Mouse (Mus musculus): Measurements from ENCODE around the gene Ninl. TPM values are rescaled to one million over a fixed set of nuclear protein-coding genes. Genes with fewer than 3 reads are reported as not detected.
"Not testable (repeated sequence)": the region's sequence is repeated elsewhere in the genome, so short reads cannot be mapped to it uniquely, and the experiment has no call there.

The Ninl gene
- polyA plus RNA-seq, 1 experiment from 2014 or later = 4.0 TPM

DNA sequence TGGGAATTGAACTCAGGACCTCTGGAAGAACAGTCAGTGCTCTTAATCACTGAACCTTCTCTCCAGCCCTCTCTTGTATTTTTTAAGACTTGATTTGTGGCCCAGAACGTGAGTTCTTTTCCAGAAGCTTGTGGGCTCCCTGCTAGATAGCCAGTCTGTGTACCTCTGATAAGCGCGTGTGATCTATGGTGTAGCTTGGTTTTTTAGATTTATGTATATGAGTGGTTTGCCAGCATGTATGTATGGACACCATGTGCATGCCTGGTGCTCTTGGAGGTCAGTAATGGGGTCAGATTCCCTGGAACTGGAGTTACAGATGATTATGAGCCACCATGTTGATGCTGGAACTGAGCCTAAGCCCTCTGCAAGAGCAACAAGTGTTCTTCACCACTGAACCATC is 118.6 kb downstream of the Ninl start:
- Histone ChIP-seq H3K27me3 (ENCODE audit: control insufficient read depth, insufficient read depth, low read length) (no peaks in the 10 kb centered on the region), H3K4me2 (ENCODE audit: low read length) (no peak overlapping the region), H3K9ac (ENCODE audit: low read length) (no peak overlapping the region), H3K4me1 (ENCODE audit: control insufficient read depth in 2 of 2, insufficient read depth in 2 of 2, low read length in 2 of 2) (peaks cover 3 to 7% of the 10 kb centered on the region in 2 experiments; a peak in 3 of 4 replicates), H3K36me3 (ENCODE audit: control insufficient read depth, insufficient read depth, low read length) (peaks cover 22% of the 10 kb centered on the region; the same call in 1 of the 2 replicates), H3K9me3 (ENCODE audit: control insufficient read depth, low read length) (no peaks in the 10 kb centered on the region), H3K27ac (replicated peaks in 1 of 2; ENCODE audit: control insufficient read depth in 1 of 2, insufficient read depth in 1 of 2, low read depth in 2 of 2, low read length in 2 of 2) (no peak overlapping the region), H3K4me3 (ENCODE audit: control insufficient read depth in 1 of 2, insufficient read depth in 1 of 2, low read depth in 1 of 2, low read length in 2 of 2) (no peak overlapping the region)
- no peak for ATAC-seq (ENCODE audit: insufficient number of reproducible peaks, insufficient read depth, low FRiP score, low read depth)
- WGBS = 92% methylated on average over 3 of the region's 3 CpGs

- WGBS = 85% methylated on average over 3 of the region's 3 CpGs
- no peak for ATAC-seq (ENCODE audit: insufficient number of reproducible peaks, insufficient read depth, low FRiP score, low read depth)
- H3K4me2 ChIP-seq (ENCODE audit: low read length) = no peak overlapping the region
- H3K9me3 ChIP-seq (ENCODE audit: control insufficient read depth, low read length) = no peaks in the 10 kb centered on the region
- H3K4me3 ChIP-seq (ENCODE audit: control insufficient read depth in 1 of 2, insufficient read depth in 1 of 2, low read depth in 1 of 2, low read length in 2 of 2) = no peak overlapping the region
- no peak overlapping the region for H3K9ac ChIP-seq (ENCODE audit: low read length)
- no peak overlapping the region for H3K27ac ChIP-seq (replicated peaks in 1 of 2; ENCODE audit: control insufficient read depth in 1 of 2, insufficient read depth in 1 of 2, low read depth in 2 of 2, low read length in 2 of 2)
- H3K36me3 ChIP-seq (ENCODE audit: control insufficient read depth, insufficient read depth, low read length) = peaks cover 27% of the 10 kb centered on the region; the same call in 1 of the 2 replicates
- peaks cover 3 to 7% of the 10 kb centered on the region in 2 experiments; a peak in 3 of 4 replicates for H3K4me1 ChIP-seq (ENCODE audit: control insufficient read depth in 2 of 2, insufficient read depth in 2 of 2, low read length in 2 of 2)
- no peaks in the 10 kb centered on the region for H3K27me3 ChIP-seq (ENCODE audit: control insufficient read depth, insufficient read depth, low read length)
These were observed 120.5 kb downstream of the Ninl start for GRCm38 (mm10) chr2:150918720-150919119.

GRCm38 (mm10) chr2:150915786-150916185 is 123.4 kb downstream of the Ninl start:
- Histone ChIP-seq H3K4me2 (ENCODE audit: low read length) (no peak overlapping the region), H3K27ac (replicated peaks in 1 of 2; ENCODE audit: control insufficient read depth in 1 of 2, insufficient read depth in 1 of 2, low read depth in 2 of 2, low read length in 2 of 2) (no peak overlapping the region), H3K9ac (ENCODE audit: low read length) (no peak overlapping the region), H3K9me3 (ENCODE audit: control insufficient read depth, low read length) (no peaks in the 10 kb centered on the region), H3K27me3 (ENCODE audit: control insufficient read depth, insufficient read depth, low read length) (no peaks in the 10 kb centered on the region), H3K36me3 (ENCODE audit: control insufficient read depth, insufficient read depth, low read length) (peaks cover 27% of the 10 kb centered on the region; the same call in 1 of the 2 replicates), H3K4me1 (ENCODE audit: control insufficient read depth in 2 of 2, insufficient read depth in 2 of 2, low read length in 2 of 2) (no peaks in the 10 kb centered on the region), H3K4me3 (ENCODE audit: control insufficient read depth in 1 of 2, insufficient read depth in 1 of 2, low read depth in 1 of 2, low read length in 2 of 2) (no peak overlapping the region)
- WGBS = 72% methylated on average over 5 of the region's 5 CpGs
- ATAC-seq (ENCODE audit: insufficient number of reproducible peaks, insufficient read depth, low FRiP score, low read depth) = no peak

DNA sequence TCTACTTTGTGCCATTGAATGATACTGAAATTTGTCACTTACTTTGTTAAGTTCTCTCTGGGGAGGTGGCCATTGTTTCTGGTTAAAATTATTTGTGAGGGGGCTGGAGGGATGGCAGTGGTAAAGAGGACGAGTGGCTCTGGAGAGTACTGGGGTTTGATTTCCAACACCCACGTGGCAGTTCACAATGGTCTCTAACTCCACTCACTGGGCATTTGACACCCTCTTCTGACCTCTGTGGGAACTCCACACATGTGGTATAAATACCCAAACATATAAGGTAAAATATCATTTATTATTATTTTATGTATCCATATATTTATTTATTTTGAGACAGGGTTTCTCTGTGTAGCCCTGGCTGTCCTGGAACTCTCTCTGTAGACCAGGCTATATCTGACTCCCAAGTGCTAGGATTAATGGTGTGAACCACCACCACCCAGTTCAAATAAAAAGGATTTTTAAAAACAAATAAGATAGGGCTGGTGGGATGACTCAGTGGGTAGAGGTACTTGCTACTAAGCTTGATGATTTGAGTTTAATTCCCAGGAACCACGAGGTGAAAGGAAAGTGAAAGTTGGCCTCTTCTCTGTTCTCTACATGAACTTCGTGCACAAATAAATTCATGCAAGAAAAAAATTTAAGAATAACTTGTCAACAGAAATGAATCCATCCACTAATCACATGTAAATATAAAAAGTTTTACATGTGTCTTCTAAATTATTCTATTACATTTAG is 124.2 kb downstream of the Ninl start:
- Histone ChIP-seq H3K9me3 (ENCODE audit: control insufficient read depth, low read length) (no peaks in the 10 kb centered on the region), H3K4me2 (ENCODE audit: low read length) (no peak overlapping the region), H3K4me1 (ENCODE audit: control insufficient read depth in 2 of 2, insufficient read depth in 2 of 2, low read length in 2 of 2) (peaks cover 0 to 4% of the 10 kb centered on the region in 2 experiments; a peak in 1 of 4 replicates), H3K36me3 (ENCODE audit: control insufficient read depth, insufficient read depth, low read length) (peaks cover 27% of the 10 kb centered on the region; the same call in 1 of the 2 replicates), H3K27me3 (ENCODE audit: control insufficient read depth, insufficient read depth, low read length) (no peaks in the 10 kb centered on the region), H3K27ac (replicated peaks in 1 of 2; ENCODE audit: control insufficient read depth in 1 of 2, insufficient read depth in 1 of 2, low read depth in 2 of 2, low read length in 2 of 2) (no peak overlapping the region), H3K4me3 (ENCODE audit: control insufficient read depth in 1 of 2, insufficient read depth in 1 of 2, low read depth in 1 of 2, low read length in 2 of 2) (no peak overlapping the region), H3K9ac (ENCODE audit: low read length) (no peak overlapping the region)
- no peak for ATAC-seq (ENCODE audit: insufficient number of reproducible peaks, insufficient read depth, low FRiP score, low read depth)
- WGBS = 76% methylated on average over 4 of the region's 4 CpGs

- H3K9ac ChIP-seq (ENCODE audit: low read length) = peak overlapping the region; percentile 70
- no peaks in the 10 kb centered on the region for H3K27me3 ChIP-seq (ENCODE audit: control insufficient read depth, insufficient read depth, low read length)
- no peak for ATAC-seq (ENCODE audit: insufficient number of reproducible peaks, insufficient read depth, low FRiP score, low read depth)
- peak overlapping the region; percentile 72 to 83; a peak in 3 of 4 replicates for H3K4me3 ChIP-seq (ENCODE audit: control insufficient read depth in 1 of 2, insufficient read depth in 1 of 2, low read depth in 1 of 2, low read length in 2 of 2)
- 0 out of 2 replicates have a peak, but pooled peaks cover 4% of the 10 kb centered on the region for H3K36me3 ChIP-seq (ENCODE audit: control insufficient read depth, insufficient read depth, low read length)
- 51% methylated on average over 8 of the region's 10 CpGs for WGBS
- H3K4me2 ChIP-seq (ENCODE audit: low read length) = peak overlapping the region; percentile 74
- peaks cover 0 to 4% of the 10 kb centered on the region in 2 experiments; a peak in 1 of 4 replicates for H3K4me1 ChIP-seq (ENCODE audit: control insufficient read depth in 2 of 2, insufficient read depth in 2 of 2, low read length in 2 of 2)
- no peaks in the 10 kb centered on the region for H3K9me3 ChIP-seq (ENCODE audit: control insufficient read depth, low read length)
- no peak overlapping the region for H3K27ac ChIP-seq (replicated peaks in 1 of 2; ENCODE audit: control insufficient read depth in 1 of 2, insufficient read depth in 1 of 2, low read depth in 2 of 2, low read length in 2 of 2)
These were observed 128.8 kb downstream of the Ninl start for GRCm38 (mm10) chr2:150910295-150910881.

DNA sequence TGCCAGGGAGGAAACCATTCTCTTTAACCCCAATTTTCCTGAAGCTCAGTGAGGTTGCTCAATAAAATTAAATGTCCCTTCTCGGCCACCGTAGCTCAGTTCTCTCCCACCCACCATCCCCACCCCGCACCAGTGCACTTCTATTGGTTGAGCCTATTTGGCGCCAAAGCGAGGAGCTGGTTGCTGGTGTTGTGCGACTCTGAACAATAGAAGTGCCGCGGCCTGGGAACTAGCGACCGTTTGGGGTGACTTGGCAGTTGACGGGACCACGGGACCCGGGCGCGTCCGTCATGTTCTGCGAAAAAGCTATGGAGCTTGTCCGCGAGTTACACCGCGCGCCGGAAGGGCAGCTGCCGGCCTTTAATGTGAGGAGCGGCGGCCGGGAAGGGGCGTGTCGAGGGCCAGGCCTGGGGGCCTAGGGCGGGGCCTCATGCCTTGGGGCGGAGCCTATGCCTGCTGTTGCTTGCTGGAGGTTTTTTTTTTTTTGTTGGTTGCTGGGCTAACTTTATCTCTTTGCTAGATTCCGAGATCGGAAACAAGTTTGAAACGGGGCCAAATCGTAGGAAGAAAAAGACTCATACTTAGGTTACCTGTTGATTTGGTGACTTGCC is 129.6 kb downstream of the Ninl start:
- under 1% methylated on average over 35 of the region's 35 CpGs for WGBS
- Histone ChIP-seq H3K9ac (ENCODE audit: low read length) (peak overlapping the region; percentile 70), H3K27me3 (ENCODE audit: control insufficient read depth, insufficient read depth, low read length) (no peaks in the 10 kb centered on the region)

DNA sequence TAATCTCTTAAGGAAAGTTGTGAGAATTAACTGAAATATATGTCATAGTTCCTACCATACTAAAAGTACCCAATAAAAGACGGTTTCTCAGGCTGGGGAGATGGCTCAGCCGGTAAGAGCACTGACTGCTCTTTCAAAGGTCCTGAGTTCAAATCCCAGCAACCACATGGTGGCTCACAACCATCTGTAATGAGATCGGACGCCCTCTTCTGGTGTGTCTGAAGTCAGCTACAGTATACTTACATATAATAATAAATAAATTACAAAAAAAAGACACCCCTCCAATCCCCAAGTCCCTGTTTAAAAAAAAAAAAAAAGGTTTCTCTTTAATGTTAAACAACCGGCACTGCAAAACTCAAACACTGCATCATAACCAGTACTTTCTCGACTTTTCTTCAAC is 130.3 kb downstream of the Ninl start:
- not testable (repeated sequence) for H3K36me3 ChIP-seq (ENCODE audit: control insufficient read depth, insufficient read depth, low read length); H3K9me3 ChIP-seq (ENCODE audit: control insufficient read depth, low read length); H3K27me3 ChIP-seq (ENCODE audit: control insufficient read depth, insufficient read depth, low read length); H3K4me1 ChIP-seq (ENCODE audit: control insufficient read depth in 2 of 2, insufficient read depth in 2 of 2, low read length in 2 of 2); H3K27ac ChIP-seq (replicated peaks in 1 of 2; ENCODE audit: control insufficient read depth in 1 of 2, insufficient read depth in 1 of 2, low read depth in 2 of 2, low read length in 2 of 2); ATAC-seq (ENCODE audit: insufficient number of reproducible peaks, insufficient read depth, low FRiP score, low read depth)
- Histone ChIP-seq H3K9ac (ENCODE audit: low read length) (peak overlapping the region; percentile 70; the same call in 1 of the 2 replicates), H3K4me2 (ENCODE audit: low read length) (peak overlapping the region; percentile 74), H3K4me3 (ENCODE audit: control insufficient read depth in 1 of 2, insufficient read depth in 1 of 2, low read depth in 1 of 2, low read length in 2 of 2) (peak overlapping the region in 1 of 2 experiments; percentile 72; a peak in 2 of 4 replicates)
- WGBS = 40% methylated on average over 6 of the region's 6 CpGs

More for the DNA sequence above, 129.6 kb downstream of the Ninl start:
- peak; percentile 92 for ATAC-seq (ENCODE audit: insufficient number of reproducible peaks, insufficient read depth, low FRiP score, low read depth)
- Histone ChIP-seq H3K4me2 (ENCODE audit: low read length) (peak overlapping the region; percentile 74), H3K4me3 (ENCODE audit: control insufficient read depth in 1 of 2, insufficient read depth in 1 of 2, low read depth in 1 of 2, low read length in 2 of 2) (peak overlapping the region; percentile 72 to 83), H3K4me1 (ENCODE audit: control insufficient read depth in 2 of 2, insufficient read depth in 2 of 2, low read length in 2 of 2) (peaks cover 0 to 4% of the 10 kb centered on the region in 2 experiments; a peak in 1 of 4 replicates), H3K36me3 (ENCODE audit: control insufficient read depth, insufficient read depth, low read length) (0 out of 2 replicates have a peak, but pooled peaks cover 3% of the 10 kb centered on the region), H3K27ac (replicated peaks in 1 of 2; ENCODE audit: control insufficient read depth in 1 of 2, insufficient read depth in 1 of 2, low read depth in 2 of 2, low read length in 2 of 2) (peak overlapping the region; percentile 79 to 81), H3K9me3 (ENCODE audit: control insufficient read depth, low read length) (no peaks in the 10 kb centered on the region)

Measured in heart, embryonic 14.5 days (tissue).